Mouse (Mus musculus) brain, embryonic 14.5 days (tissue): Measurements from ENCODE around the gene Cdh20. TPM values are rescaled to one million over a fixed set of nuclear protein-coding genes. Genes with fewer than 3 reads are reported as not detected.

Experiments
- DNase-seq: peaks from one replicate; pipeline ENCODE4 v3.0.0-alpha.2; 2011; ENCODE audit warnings: low read depth
- CTCF ChIP-seq: fragments of 200-500 bp; IDR thresholded peaks from 2 replicates; pipeline ENCODE4 v1.5.1; 2012; ENCODE audit warnings: inconsistent platforms, mild to moderate bottlenecking, moderate library complexity, borderline replicate concordance; ENCODE audit not compliant: insufficient read depth, insufficient read length; ENCODE audit errors: extremely low read depth
- POLR2A ChIP-seq: fragments of 200-500 bp; IDR thresholded peaks from 2 replicates; pipeline ENCODE4 v1.6.1; 2012; ENCODE audit warnings: mild to moderate bottlenecking, inconsistent platforms, borderline replicate concordance; ENCODE audit not compliant: poor library complexity, insufficient read depth, insufficient read length, severe bottlenecking; ENCODE audit errors: extremely low read depth
- polyA plus RNA-seq: library from polyadenylated mRNA; depleted of rRNA; stranded (reverse); fragments of >200 nt; gene quantifications from 2 replicates; pipeline ENCODE4 v1.2.3, GENCODE M21; 2012; rRNA removed

Cdh20 gene
- 3.0 and 5.6 TPM in 2 replicates for polyA plus RNA-seq

DNA sequence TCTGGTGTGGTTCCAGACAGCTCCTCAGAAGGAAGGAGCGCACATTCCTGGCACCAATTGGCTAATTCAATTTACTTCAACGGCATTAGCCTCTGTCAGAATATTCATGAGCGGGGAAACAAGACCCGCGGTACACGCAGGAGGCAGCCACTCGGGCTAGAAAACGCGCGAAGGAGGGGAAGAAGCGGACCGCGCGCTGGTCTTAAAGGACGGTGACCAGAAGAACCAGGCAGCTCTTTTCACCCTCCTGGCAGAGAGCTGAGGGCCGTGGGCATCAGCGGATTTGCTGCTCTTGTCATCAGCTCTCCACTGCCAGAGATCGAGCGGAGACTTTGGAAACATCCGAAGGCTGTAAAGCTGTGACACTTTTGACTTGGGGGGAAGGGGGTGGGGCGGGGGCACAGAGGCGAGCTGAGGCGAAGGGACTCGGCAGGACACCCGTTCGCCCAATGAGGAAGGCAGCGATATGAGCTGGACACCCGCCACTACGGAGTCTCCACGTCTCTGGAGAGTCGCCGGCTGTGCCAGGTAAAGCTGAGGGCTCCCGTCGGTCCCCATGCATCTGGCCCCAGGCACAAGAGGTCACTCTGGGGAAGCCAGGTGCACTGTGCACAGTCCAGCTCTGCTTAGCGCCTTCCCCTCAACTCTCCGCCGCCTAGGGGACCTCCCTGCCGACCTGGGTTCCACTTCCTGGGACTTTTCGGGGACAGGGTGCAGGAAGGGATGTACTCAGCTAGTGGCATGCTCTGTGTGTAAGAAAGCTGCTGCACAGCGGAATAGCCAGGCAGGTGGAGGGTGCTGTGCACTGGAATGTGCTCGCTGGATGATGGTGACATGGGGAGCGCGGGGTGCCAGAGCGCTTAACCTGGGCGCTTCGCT, at the start of gene Cdh20:
TSS of gene Cdh20 (plus strand) at position 159 of the 879 bp plus-strand sequence.
- TF ChIP-seq CTCF (no peak), POLR2A (no peak)
- DNase-seq = peak; percentile 81

DNA sequence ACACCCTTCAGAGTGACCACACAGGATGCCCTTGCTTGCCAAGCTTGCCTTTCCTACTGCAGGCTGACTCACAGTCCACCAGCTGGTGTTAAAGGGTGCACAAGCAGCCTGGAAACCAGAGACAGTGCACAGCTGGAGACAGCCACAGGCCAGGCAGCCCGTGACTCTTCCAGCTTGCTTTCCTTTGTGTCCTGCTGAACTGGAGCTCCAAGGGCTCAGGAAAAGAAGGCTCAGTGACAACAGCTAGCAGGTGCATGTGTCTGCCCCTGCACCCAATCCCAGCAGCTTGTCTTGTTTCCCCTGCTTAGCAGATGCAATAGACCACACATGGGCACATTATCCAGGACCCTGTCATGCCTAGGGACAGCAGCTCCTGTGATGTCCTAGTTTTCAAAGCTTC, 21.5 kb upstream of the Cdh20 start:
- DNase-seq = peak; percentile 70
- TF ChIP-seq CTCF = no peak
- TF ChIP-seq POLR2A = no peak

DNA sequence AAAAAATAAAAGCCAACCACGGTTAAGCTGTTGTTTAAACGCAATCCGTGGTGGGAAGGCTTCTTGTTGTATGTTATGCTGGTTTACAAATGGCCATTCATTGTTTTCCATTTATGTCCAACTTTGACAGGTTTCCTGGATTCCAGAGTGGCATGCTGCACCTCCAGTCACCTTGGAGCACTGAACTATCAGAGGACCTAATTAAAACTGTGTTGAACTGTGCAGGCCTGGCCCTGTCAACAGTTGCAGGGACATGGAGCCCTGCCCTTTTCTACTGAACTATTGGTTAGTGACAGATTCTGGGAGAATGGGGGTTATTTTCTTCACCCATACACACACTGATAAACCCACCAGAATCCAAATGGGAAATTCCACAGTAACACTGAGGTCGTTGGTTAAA, 20.9 kb upstream of the Cdh20 start:
- no peak for TF ChIP-seq CTCF
- no peak for TF ChIP-seq POLR2A
- DNase-seq = no peak

DNA sequence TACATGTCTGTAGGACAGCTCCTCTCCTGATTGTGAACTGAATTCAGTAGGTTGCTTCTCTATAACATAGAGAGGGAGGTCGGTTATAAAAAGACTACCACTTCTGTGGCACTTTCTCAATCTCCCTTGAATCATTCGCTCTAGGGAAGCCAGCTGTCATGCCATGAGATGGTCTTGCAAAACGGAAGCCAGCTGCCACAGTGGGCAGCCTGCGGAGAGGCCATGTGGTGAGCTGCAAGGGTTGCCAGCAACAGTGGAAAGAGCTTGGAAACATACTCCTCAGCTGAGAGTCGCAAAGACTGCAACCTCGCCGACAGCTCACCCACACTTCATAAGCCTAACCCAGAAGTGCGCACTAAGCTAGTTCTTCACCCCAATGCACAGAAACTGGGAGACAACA, 13.8 kb upstream of the Cdh20 start:
- TF ChIP-seq CTCF (no peak), POLR2A (no peak)
- peak; percentile 25 for DNase-seq

DNA sequence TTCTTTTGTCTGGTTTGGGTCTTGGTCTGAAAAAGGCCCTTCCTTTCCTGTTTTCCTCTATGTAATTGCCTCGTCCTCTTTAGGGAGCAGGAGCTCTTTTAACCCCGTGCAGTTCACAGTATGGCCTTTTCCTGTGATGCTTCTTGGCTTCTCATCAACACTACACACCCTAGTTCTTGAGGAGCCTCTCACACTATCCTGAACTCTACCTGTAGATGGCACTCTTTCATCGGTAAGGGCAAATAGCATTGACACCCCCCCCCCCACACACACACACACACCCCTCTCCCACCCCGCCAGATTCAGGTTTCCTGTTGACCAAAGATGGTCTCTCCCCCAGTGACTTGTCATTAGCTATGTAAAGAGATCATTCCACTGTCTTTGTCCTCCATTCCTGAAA, 12.4 kb upstream of the Cdh20 start:
- no peak for DNase-seq
- TF ChIP-seq POLR2A (no peak), CTCF (no peak)

DNA sequence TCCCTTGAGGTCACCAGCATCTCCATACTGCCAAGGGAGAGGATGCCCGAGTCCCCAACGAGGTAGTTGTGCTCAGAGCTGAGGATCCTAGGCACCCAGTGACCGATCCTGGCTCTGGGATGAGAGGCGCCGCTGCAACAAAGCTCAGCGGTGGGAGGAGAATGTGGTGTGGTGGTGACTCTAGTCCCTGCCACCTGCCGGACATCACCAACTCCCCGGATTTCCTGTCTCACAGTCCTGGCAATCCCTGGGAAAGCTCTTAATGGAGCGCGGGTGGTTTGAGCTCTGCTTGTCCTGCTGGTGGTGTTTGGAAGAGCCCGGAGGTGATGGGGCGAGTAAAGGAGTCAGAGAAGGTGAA, 900 bp downstream of the Cdh20 start:
- TF ChIP-seq POLR2A = no peak
- peak; percentile 19; the same call in 1 of the 2 replicates for TF ChIP-seq CTCF
- peak; percentile 59 for DNase-seq

DNA sequence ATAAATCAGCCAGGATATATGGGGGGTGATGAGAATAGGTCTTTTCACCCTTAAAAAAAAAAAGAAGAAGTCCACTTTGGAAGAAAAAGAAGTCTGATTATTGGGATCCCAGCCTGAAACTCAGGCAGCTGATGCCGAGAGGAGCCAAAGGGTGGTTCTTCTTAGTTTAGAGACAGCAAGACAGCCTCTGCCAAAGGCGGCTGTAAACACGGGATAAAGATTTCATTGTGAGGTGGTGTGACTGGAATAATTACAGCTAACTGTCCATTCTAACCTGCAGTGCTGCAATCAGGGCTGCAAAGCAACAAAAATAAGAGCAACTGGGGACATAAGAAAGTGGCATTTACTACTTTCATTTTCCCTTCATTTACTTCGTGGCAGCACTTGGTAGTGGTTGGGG, 3.6 kb downstream of the Cdh20 start:
- DNase-seq = peak; percentile 52
- TF ChIP-seq POLR2A (no peak), CTCF (no peak)

DNA sequence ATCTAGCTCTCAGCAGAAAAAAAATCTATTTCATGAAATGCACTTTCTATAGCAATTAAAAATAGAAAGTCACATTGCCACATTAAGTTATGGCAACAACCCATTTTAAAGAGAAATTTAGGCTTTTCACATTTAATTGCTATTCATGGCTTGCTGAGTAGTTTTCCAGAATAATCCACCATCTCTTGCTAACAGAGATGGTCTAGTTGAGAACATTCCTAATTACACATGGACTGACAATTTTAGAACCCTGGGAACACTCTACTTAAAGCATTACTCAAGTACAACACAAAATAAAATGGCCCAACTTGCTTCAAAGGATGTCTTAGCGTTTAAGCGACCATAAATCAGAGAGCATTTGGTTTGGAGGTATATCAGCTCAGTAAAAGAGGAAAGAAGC, 4.9 kb downstream of the Cdh20 start:
- TF ChIP-seq CTCF = no peak
- TF ChIP-seq POLR2A = no peak
- DNase-seq = no peak

DNA sequence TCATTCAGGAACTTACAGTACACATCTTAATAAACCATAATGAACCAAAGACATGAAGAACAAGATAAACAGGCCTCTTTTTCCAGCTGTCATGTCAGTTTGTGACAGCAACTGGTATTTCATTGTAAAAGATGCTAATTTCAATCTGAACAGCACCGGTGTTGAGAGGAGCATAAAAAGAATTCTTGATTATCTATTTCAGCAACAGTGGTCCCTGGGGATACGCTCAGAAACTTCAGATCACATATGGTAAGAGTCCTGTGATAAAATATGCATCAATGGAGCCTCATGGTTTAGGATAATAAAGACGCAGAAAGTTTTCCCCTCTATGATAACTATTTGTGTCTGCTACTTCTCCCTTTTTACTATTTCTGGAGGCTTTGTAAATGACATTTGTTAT, 25.2 kb downstream of the Cdh20 start:
- peak; percentile 63 for DNase-seq
- TF ChIP-seq POLR2A (no peak), CTCF (no peak)

DNA sequence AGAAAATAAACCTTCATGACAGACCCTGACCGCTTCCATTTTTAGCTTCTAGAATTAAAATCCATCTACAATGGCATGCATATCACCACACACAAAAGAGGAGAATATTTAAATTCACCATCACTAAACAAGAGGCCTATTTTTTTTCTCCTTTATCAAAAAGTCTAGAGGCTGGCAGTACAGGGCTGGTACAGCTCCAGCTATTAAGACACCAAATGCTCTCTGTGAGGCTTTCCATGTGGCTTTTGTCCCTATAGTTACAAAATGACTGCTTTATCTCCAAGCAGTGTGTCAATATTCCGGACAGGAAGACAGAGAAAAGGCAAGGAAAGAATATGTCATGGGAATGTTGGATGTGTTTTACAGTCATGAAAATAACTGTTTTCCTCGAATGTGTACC, 27.8 kb downstream of the Cdh20 start:
- peak; percentile 41 for DNase-seq
- TF ChIP-seq CTCF (no peak), POLR2A (no peak)

DNA sequence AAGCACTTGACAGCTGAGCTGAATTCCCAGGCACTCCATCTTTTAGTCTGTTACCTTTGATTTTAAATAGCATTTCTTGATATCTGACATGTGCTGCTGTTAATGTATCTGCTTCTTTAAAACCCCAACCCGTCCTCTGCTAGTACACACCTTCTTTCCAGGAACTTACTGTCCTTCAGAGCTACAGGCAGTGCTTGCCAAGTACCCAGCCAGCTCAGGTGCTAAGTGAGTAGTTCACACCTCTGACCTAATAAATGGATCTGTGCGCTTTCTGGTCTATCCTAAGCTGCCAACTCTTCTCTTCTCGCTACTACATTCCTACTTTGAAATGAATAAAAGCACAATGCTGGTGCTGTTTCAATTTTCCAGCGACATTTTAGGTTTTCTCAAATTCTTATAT, 28.8 kb downstream of the Cdh20 start:
- no peak for DNase-seq
- no peak for TF ChIP-seq POLR2A
- TF ChIP-seq CTCF = no peak

DNA sequence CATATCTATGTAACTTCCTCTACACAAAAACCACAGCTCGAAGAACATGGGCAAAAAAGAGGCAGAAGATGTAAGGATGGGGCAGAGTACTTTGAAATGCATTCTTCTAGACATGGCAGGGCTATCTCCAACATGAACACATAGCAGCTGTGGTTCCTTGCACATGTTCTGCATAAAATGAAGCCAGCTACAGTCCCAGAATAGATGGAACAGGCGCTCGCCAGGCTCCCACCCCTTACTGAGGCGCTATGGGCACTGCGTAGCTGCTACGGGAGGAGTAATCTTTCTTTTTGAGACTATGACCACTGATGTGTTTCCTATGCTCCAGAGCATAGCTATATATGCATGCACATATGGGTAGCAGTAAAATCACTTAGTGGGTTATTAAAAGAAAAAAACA, 36.4 kb downstream of the Cdh20 start:
- TF ChIP-seq POLR2A (no peak), CTCF (no peak)
- no peak for DNase-seq

DNA sequence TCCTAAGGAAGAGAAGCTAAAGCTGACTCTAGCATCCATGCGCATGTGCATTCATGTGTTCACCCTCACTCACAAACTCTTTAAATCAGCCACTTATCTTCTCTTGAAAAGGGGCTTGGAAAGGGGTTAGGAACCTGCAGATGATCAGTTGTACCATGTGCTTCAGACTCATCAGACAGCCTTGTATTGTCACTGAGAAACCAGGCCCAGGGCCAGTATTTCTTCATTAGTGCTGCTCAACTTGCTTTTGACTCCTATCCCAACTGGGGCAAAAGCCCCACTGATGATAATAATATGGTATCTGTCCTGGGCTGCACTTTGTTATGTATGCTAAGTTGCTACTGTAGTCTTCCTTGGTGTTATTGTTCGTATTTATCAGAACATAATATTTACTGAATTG, 38.9 kb downstream of the Cdh20 start:
- TF ChIP-seq POLR2A (no peak), CTCF (no peak)

More for the DNA sequence above, 38.9 kb downstream of the Cdh20 start:
- DNase-seq = no peak
